Mouse (Mus musculus) cerebellum, adult 9-10 months (tissue): ENCODE results near the gene Sh3gl2.

Source experiments
- DNase-seq: peaks from one replicate; pipeline ENCODE4 v3.0.0; 2022

The Sh3gl2 gene

GRCm38 (mm10) chr4:85305912-85306573 lies 101.1 kb downstream of the Sh3gl2 start:
- peak; percentile 74 for DNase-seq

- DNase-seq = no peak
Observed at GRCm38 (mm10) chr4:85319092-85319491, 114.2 kb downstream of the Sh3gl2 start.

GRCm38 (mm10) chr4:85325454-85325853 lies 120.5 kb downstream of the Sh3gl2 start:
- no peak for DNase-seq

DNA sequence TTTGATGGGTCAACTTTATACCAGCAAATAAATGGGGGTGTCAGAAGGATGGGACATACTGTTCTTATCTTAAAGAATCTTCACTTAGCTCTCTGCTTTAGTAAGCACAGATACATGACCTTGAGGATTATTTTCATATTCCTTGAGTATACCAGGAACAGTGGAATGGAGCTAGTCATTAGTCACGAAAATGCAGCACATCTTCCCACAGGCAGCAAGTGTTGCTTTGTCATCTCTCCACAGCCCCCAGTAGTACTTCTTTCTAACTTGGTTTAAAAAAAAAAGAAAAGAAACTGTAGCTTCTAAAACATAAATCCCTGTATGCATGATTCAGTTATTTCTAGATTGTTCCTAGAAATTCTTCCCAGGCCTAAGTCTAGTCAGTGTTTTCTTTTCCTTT lies 121.1 kb downstream of the Sh3gl2 start:
- DNase-seq = no peak

- peak; percentile 84 for DNase-seq
Observed at GRCm38 (mm10) chr4:85334688-85335200, 129.8 kb downstream of the Sh3gl2 start.

GRCm38 (mm10) chr4:85336356-85336755 lies 131.4 kb downstream of the Sh3gl2 start:
- DNase-seq = peak; percentile 67

DNA sequence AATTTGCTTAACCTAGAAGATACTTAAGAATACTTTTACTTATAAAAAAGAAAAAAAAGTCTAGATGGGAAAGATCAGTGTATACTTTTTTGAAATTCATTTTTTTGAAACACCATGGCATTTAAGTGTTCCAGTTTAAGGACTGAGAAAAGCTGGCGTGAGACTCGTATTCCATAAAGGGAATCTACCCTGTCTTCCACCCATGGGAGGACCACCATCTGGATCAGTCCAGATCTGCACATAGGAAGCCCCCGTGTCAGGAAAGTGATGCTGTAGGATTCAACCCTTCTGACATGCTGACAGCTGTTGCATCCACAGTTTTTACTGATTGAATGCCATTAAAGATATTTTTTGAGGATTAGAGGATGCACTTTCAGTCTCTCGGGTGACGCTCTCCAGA lies 134.2 kb downstream of the Sh3gl2 start:
- no peak for DNase-seq

GRCm38 (mm10) chr4:85340686-85341085 lies 135.8 kb downstream of the Sh3gl2 start:
- DNase-seq = peak; percentile 94

DNA sequence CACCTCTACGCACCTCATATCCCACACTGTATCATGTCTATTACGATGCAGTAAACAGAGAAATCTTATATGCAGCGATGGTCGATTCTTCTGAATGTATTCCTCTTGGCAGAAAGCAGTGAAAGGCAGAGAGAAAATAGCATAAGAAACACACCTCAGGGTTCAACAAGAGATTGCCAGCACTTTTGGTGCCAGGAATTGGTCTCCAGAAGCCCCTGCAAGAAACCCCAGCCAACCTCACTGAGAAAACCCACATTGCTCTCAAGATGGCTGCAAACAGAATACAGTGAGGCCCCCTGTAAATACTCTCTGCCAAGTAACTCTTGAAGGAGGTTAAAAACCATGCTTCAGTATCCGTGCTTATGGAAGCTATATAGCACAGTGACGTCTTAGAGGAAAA lies 141.0 kb downstream of the Sh3gl2 start:
- no peak for DNase-seq

GRCm38 (mm10) chr4:85348079-85348643 lies 143.2 kb downstream of the Sh3gl2 start:
- no peak for DNase-seq

- no peak for DNase-seq
Observed at GRCm38 (mm10) chr4:85362661-85363060, 157.7 kb downstream of the Sh3gl2 start.

DNA sequence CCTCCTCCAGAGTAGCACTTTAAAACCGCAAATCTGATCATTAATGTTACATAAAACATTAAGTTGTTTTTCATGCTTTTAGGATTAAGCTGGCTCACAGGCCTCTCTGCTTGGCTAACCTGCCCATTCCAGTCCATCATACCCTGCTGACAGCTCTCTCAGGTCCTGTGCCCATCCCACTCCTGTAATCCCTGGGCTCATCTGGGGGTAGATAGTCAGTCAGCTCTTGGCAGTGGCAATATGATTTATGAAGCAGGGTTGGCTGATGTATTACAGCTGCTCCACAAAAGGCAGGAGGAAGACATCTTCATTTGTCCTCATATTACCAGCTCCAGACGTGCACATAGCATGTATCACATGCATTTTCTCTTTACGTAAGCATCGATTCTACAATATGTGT lies 158.3 kb downstream of the Sh3gl2 start:
- DNase-seq = no peak

GRCm38 (mm10) chr4:85371036-85371435 lies 166.1 kb downstream of the Sh3gl2 start:
- DNase-seq = peak; percentile 51

- DNase-seq = peak; percentile 67
Observed at GRCm38 (mm10) chr4:85374801-85375200, 169.9 kb downstream of the Sh3gl2 start.

DNA sequence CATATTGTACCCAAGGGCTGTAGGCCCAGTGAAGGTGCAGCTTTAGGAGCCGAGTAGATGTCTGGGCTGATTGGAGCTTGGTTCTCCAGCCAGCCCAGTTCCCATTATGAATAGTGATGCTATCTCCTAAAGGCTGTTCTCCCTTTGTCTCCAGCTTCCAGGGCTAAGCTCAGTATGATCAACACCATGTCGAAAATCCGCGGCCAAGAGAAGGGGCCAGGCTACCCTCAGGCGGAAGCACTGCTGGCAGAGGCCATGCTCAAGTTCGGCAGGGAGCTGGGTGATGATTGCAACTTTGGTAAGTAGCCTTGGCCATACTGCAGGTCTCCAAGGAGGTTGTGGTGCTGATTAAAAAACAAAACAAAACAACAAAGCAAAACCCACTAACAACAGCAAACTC lies 171.3 kb downstream of the Sh3gl2 start:
- no peak for DNase-seq

DNA sequence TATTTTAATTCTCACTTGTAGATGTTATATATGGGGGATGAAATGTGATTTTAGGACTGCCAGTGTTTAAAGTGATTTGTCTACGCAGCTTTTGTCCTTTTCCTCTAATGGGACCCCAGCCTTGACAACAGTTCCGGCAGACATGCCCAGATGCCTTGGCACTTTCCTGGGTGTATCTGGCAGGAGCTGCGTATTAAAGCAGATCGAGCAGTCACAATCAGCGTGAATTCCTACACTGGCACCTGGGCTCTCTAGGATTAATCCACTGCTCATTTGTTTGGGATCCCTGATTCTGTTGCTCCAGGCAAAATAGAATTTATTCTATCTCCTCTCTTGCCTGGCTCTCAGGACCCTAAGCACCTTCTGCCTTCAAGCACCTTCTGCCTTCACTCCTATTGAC lies 171.7 kb downstream of the Sh3gl2 start:
- peak; percentile 54 for DNase-seq

- no peak for DNase-seq
Observed at GRCm38 (mm10) chr4:85385241-85385640, 180.3 kb downstream of the Sh3gl2 start.

GRCm38 (mm10) chr4:85387676-85388075 lies 182.8 kb downstream of the Sh3gl2 start:
- DNase-seq = no peak

DNA sequence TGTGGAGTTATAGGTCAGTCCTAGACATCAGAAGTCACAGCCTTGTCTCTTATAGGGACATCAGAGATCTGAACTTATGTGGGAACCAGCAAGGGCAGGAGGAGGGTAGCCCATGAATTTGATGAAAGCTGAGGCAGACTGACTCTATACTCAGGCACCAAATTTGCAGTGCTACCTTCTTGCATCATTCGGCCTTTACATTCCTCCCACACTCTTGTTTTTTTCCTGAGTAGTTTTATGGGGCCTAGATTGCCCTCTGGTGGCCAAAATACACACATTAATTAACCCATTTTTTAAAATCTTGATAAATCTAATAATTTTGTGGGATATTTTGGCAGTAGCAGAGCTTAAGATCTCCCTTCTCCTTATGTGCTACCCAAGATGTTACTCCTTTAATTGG lies 186.9 kb downstream of the Sh3gl2 start:
- peak; percentile 76 for DNase-seq

GRCm38 (mm10) chr4:85398765-85399164 lies 193.8 kb downstream of the Sh3gl2 start:
- DNase-seq = peak; percentile 6

DNA sequence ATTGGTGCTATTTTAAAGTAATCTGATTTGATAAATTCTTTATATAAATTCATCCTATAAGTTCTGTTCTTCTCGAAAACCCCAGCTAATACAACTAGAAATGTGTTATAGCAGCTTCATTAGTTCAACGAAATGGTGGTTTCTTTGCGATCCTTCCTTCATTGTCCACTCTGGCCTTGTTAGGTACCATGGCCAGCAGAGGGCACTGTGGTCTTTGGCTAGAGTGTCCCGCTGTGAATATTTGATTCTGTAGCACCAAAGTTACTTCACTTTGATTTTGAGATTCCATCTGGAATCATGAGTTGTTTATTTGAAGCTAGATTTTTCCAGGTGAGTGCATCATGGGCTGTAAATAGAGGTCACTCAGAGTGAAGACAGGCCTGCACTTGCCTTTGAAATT lies 197.9 kb downstream of the Sh3gl2 start:
- DNase-seq = peak; percentile 40

DNA sequence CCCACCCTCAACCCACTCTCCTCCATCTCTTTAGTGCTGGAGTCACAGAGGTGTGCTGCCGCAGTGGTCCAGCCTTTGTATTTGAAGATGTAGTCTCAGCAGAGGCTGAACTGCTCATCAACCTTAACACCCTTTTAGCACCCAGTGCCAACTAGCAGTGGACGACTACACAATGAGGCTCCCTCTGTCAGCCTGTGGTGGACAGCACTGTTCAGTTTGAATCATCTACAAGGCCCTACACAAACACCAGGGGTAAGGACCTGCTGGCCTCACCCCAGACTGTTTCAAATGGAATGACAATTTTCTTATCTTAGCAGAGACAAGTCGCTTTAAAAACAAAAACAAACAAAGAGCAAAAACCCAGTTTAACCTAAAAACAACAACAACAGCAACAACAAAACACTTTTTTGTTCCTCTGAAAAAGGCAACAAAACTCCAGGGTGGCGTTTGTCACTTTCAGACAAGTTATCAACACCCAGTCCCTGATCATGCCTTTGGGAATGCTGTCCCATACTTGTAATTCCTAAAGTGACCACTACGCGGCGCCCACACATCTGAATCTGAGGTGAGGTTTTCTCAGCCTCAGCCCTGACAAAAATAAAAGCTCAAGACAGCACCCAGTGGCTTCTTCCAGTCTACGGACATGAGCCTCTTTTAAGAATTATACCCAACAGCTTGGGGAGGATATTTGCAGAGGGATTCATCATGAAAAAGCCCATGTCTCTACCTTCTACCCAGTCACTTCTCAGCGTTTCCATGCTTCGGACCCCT lies 199.7 kb downstream of the Sh3gl2 start:
- DNase-seq = peak; percentile 75

DNA sequence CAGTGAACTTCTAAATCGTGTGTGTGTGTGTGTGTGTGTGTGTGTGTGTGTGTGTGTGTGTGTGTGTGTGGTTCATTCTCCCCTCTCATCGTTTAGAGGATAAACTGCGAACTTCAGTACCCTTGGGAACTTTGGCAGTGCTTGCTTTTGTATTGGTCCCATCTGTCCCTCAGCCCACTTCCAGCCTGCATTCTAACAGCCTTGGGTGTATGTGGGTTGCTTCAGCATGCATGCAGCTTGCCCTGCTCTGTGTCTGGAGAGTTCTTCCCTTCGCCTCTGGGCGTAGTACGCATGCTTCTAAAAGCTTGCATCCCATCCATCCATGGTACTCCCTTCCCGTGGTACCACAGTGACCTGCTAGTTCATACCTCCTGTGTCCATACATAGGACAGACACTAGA lies 200.3 kb downstream of the Sh3gl2 start:
- peak; percentile 17 for DNase-seq

DNA sequence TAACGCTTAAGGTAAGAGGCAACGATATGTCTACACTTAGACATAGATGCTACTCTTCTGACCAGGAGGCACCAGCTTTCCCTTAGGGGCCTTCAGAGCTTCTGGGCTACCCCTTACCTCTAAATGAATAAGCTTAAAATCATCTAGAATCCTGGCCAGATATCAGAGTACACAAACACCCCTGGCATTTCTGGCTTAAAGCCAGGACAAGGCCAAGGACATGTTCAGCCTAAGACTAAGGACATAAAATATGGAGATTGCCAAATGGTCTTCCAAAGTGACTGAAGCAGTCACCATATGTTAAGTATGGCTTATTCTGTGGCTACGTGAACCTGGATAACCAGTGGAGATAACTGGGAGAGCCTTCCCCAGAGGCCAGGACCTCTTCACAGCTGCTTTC lies 211.5 kb downstream of the Sh3gl2 start:
- no peak for DNase-seq
